Mouse (Mus musculus) C2C12 (cell line): ENCODE measurements around the gene Txnrd1. TPM values are rescaled to one million over a fixed set of nuclear protein-coding genes. Genes with fewer than 3 reads are reported as not detected.
A peak's percentile ranks its signal among the peaks of the same experiment; 100 is the strongest.

Experiments
- H3K27me3 ChIP-seq: one replicate; pipeline ENCODE4 v1.6.1; 2011; ENCODE audit not compliant: control insufficient read depth, insufficient read depth, insufficient read length
- H3K36me3 ChIP-seq: one replicate; pipeline ENCODE4 v1.6.1; 2011; ENCODE audit not compliant: control insufficient read depth, insufficient read depth
- H3K4me3 ChIP-seq: one replicate; pipeline ENCODE4 v1.5.1; 2011; ENCODE audit warnings: mild to moderate bottlenecking, control low read depth; ENCODE audit not compliant: poor library complexity, insufficient read depth, severe bottlenecking
- H3K79me2 ChIP-seq: one replicate; pipeline ENCODE4 v1.6.1; 2011; ENCODE audit not compliant: control insufficient read depth, insufficient read depth
- H3K79me3 ChIP-seq: one replicate; pipeline ENCODE4 v1.6.1; 2011; ENCODE audit warnings: low read depth, control low read depth
- H3ac ChIP-seq: one replicate; pipeline ENCODE3; 2011; ENCODE audit warnings: low read depth; ENCODE audit not compliant: control insufficient read depth, insufficient read length
- CEBPB ChIP-seq: IDR thresholded peaks from one replicate; pipeline ENCODE4 v1.6.1; 2011; ENCODE audit warnings: low read depth, mild to moderate bottlenecking, control low read depth, moderate library complexity
- CTCF ChIP-seq: IDR thresholded peaks from one replicate; pipeline ENCODE4 v1.5.1; 2011; ENCODE audit not compliant: control insufficient read depth, insufficient read depth, insufficient read length
- FOSL1 ChIP-seq: IDR thresholded peaks from one replicate; pipeline ENCODE4 v1.8.0; 2011; ENCODE audit warnings: mild to moderate bottlenecking, low read length; ENCODE audit not compliant: poor library complexity, insufficient read depth, severe bottlenecking
- MAX ChIP-seq: IDR thresholded peaks from one replicate; pipeline ENCODE4 v1.6.1; 2011; ENCODE audit warnings: mild to moderate bottlenecking, control low read depth
- MYOD1 ChIP-seq: IDR thresholded peaks from one replicate; pipeline ENCODE4 v1.6.1; 2011; ENCODE audit warnings: low read depth; ENCODE audit not compliant: control insufficient read depth, insufficient read length
- MYOG ChIP-seq: IDR thresholded peaks from one replicate; pipeline ENCODE4 v1.6.1; 2011; ENCODE audit not compliant: control insufficient read depth, insufficient read length; ENCODE audit errors: extremely low read depth
- USF1 ChIP-seq: IDR thresholded peaks from one replicate; pipeline ENCODE4 v1.6.1; 2011; ENCODE audit warnings: low read depth, mild to moderate bottlenecking, control low read depth, moderate library complexity
- polyA plus RNA-seq: library from polyadenylated mRNA; unstranded; fragments of >200 nt; fragmentation: generic; extraction: Trizol; gene quantifications from one replicate; pipeline ENCODE4 v1.2.1, GENCODE M21; 2012; ENCODE audit warnings: missing spikeins

Gene Txnrd1
- polyA plus RNA-seq, 1 experiment = 172 TPM

DNA sequence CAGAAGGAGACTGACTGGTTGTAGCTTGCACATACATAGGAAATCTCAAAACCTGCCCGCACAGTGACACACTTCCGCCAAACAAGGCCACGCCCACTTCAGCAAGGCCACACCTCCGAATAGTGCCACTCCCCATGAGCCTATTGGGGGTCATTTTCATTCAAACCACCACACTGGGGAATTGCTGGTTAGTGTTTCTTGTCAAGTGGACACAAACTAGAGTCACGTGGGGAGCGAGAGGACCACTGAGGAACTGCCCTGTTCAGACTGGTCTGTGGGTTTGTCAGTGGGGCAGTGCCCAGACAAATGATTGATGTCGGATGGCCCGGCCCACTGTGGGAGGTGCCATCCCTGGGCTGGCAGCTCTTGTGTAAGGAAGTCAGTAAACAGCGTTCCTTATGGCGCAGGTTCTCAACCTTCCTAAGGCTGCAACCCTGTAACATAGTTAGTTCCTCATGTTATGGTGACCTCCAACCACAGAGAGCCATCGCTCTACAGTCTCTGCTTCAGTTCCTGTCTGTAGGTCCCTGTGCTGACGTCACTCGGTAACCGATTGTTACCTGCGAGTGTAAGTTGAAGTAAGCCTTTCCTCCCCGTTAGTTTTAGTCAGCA, 66.2 kb downstream of the Txnrd1 start:
- H3K79me2 ChIP-seq = no peaks in the 10 kb centered on the region
- no peaks in the 10 kb centered on the region for H3K79me3 ChIP-seq
- H3K36me3 ChIP-seq = peaks cover 40% of the 10 kb centered on the region
- no peak overlapping the region for H3K4me3 ChIP-seq
- TF ChIP-seq USF1 (no peak), MAX (no peak), CTCF (no peak), MYOD1 (no peak), CEBPB (no peak), FOSL1 (no peak), MYOG (no peak)
- H3K27me3 ChIP-seq = no peaks in the 10 kb centered on the region
- no peak overlapping the region for H3ac ChIP-seq

DNA sequence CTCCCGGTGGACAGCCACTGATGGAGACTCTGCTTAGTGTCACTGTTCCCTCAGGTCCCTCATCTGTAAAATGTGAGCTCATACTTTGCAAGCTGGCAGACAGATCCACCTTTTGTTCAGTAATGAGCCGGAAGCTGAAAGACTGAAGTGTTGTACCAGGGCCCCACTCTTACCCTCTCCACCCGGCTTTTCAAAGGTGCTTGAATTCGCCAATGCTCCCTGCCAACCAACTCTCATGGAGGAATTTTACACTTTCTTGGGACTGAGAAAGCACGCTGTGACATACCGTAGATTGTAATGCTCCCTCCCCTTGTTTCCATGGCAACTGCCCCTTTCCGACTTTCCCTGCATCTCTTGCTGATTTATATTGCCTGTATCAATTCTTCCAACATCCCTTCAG, 66.8 kb downstream of the Txnrd1 start:
- peaks cover 34% of the 10 kb centered on the region for H3K36me3 ChIP-seq
- TF ChIP-seq CEBPB = no peak
- TF ChIP-seq USF1 = no peak
- TF ChIP-seq CTCF = no peak
- TF ChIP-seq FOSL1 = no peak
- TF ChIP-seq MYOD1 = no peak
- TF ChIP-seq MAX = no peak
- no peak for TF ChIP-seq MYOG
- H3K79me3 ChIP-seq = no peaks in the 10 kb centered on the region

DNA sequence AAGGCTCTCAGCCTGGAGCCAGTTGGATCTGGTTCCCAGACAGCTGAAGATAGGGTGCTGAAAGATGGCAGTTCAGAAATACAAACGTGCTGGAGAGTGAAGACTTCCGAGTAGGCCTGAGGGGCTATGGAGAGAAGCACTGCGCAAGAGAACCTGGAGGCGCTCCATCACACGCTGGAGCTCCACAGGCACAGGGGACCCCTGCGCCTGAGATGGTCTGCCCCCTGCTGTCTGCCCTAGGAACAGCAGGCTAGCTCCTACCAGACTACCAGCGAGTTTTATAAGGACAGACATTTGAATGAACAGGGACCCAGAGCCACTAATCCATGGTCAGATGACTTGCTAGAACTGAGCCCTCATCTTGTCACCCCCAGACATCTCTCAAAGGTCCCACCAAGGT, 67.7 kb downstream of the Txnrd1 start:
- no peak overlapping the region for H3K4me3 ChIP-seq
- no peaks in the 10 kb centered on the region for H3K27me3 ChIP-seq
- H3K79me3 ChIP-seq = no peaks in the 10 kb centered on the region
- no peaks in the 10 kb centered on the region for H3K79me2 ChIP-seq
- no peak overlapping the region for H3ac ChIP-seq
- peaks cover 25% of the 10 kb centered on the region for H3K36me3 ChIP-seq
- peak; percentile 68 for TF ChIP-seq CTCF
- no peak for TF ChIP-seq CEBPB

More for the DNA sequence above, 66.8 kb downstream of the Txnrd1 start:
- H3K4me3 ChIP-seq = no peak overlapping the region
- H3K79me2 ChIP-seq = no peaks in the 10 kb centered on the region
- H3ac ChIP-seq = no peak overlapping the region
- H3K27me3 ChIP-seq = no peaks in the 10 kb centered on the region

DNA sequence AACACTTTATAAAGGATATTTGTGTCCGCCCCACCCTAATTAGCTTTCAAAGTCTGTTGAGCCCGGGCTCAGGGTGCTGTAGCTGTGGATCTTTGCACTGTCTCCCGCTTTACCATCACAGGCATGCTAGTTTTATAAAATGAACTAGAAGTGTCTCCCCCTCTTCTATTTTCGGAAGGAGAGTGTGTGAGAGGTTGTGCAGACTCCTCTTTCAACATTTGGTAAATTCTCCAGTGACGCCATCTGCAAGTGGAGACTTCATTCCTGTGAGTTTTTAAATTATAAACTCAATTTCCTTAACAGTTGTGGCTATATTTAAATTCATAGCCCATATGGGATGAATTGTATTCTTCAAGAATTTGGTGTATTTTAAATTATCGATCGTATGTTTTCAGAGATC, 74.8 kb downstream of the Txnrd1 start:
- H3ac ChIP-seq = no peak overlapping the region
- no peaks in the 10 kb centered on the region for H3K36me3 ChIP-seq
- no peak overlapping the region for H3K4me3 ChIP-seq
- no peaks in the 10 kb centered on the region for H3K79me3 ChIP-seq
- TF ChIP-seq FOSL1 (no peak), USF1 (no peak), MYOG (no peak), CTCF (no peak), MAX (no peak), MYOD1 (no peak), CEBPB (no peak)
- H3K27me3 ChIP-seq = no peaks in the 10 kb centered on the region
- H3K79me2 ChIP-seq = no peaks in the 10 kb centered on the region

DNA sequence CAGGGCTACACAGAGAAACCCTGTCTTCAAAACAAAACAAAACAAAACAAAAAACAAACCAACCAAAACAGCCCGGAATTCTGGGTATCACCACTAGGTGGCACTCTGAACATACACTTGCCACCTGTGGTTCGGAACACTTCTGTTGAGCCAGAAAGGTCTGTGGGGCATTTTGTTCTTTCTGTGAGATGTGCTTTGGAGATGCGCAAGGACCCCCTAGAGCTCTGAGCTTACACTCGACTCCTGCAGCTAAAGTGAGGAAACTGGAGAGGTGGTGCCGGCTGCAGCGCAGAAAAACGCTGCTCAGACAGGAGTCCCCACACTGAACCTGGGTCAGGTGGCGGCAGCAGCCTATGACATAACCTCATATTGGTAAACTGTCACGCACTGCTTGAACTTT, 75.6 kb downstream of the Txnrd1 start:
- TF ChIP-seq FOSL1 (no peak), MYOD1 (no peak), MAX (no peak), CTCF (peak; percentile 33), MYOG (no peak)
- no peak overlapping the region for H3ac ChIP-seq
- no peaks in the 10 kb centered on the region for H3K36me3 ChIP-seq

DNA sequence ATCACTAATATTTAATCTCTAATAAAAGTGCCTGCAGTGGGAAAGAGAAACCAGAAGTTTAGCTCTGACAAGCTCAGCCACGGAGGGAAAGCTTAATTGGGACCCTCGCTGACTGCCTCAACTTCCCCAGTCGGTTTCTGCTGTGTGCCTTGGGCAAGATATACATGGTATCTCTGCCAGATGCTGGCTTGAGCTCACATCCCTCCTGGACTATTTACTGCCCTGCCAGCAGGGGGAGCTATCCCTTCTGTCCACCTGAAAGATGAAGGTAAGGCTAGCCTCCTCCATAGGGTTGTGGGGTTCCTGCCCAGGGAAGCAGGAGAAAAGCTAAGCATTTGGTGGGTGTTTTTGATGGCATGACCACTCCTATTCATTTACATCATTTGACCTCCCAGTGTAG, 76.4 kb downstream of the Txnrd1 start:
- H3K79me2 ChIP-seq = no peaks in the 10 kb centered on the region
- no peak overlapping the region for H3ac ChIP-seq
- no peak overlapping the region for H3K4me3 ChIP-seq
- no peaks in the 10 kb centered on the region for H3K36me3 ChIP-seq
- no peaks in the 10 kb centered on the region for H3K27me3 ChIP-seq
- no peak for TF ChIP-seq MAX
- peak; percentile 41 for TF ChIP-seq CTCF
- no peak for TF ChIP-seq MYOG
- no peaks in the 10 kb centered on the region for H3K79me3 ChIP-seq

More for the DNA sequence above, 75.6 kb downstream of the Txnrd1 start:
- Histone ChIP-seq H3K79me3 (no peaks in the 10 kb centered on the region), H3K4me3 (no peak overlapping the region), H3K27me3 (no peaks in the 10 kb centered on the region), H3K79me2 (no peaks in the 10 kb centered on the region)
